ENCODE assay signal across 18 mouse cellular contexts in genomic region chr9:31538458-31539210, GRCm38 (mm10).
A peak's percentile ranks its signal among the peaks of the same experiment; 100 is the strongest.
DNase-seq lines count a peak whose midpoint lies in the region; ATAC-seq lines count a peak whose summit lies in the region.
"Had no signal": no experiment of that assay in that cellular context is flagged by ENCODE, and none has a peak within 500 bp of the region (broad histone marks: within the 10 kb centered on the region; RNA-seq: fewer than 3 reads in every experiment).

No protein-coding gene starts in this region.

- no peak overlapping the region for H3K4me2 ChIP-seq in liver, embryonic 13.5 days
- H3K4me2 ChIP-seq in stomach, embryonic 16.5 days (ENCODE audit: low read depth, low read length), result no peak overlapping the region
- H3K4me2 ChIP-seq: heart, embryonic 15.5 days; limb, embryonic 13.5 days had no signal

- 63% methylated on average over 11 of the region's 11 CpGs for WGBS in liver, embryonic 13.5 days (ENCODE audit: insufficient replicate concordance)
- WGBS in stomach, embryonic 16.5 days, result 62% methylated on average over 11 of the region's 11 CpGs

- no peaks in the 10 kb centered on the region for H3K9me3 ChIP-seq in liver, embryonic 13.5 days (replicated peaks)
- no peaks in the 10 kb centered on the region for H3K9me3 ChIP-seq in stomach, embryonic 16.5 days (replicated peaks; ENCODE audit: control insufficient read depth, low read length)
- H3K9me3 ChIP-seq: heart, embryonic 15.5 days; hindbrain, embryonic 10.5 days; limb, embryonic 13.5 days had no signal

- no peaks in the 10 kb centered on the region for H3K4me1 ChIP-seq in liver, embryonic 13.5 days (replicated peaks)
- H3K4me1 ChIP-seq in stomach, embryonic 16.5 days (ENCODE audit: control insufficient read depth, insufficient read depth, low read length), result no peaks in the 10 kb centered on the region
- H3K4me1 ChIP-seq: heart, embryonic 15.5 days; hindbrain, embryonic 10.5 days; limb, embryonic 13.5 days had no signal

- no peak overlapping the region; the same call in 1 of the 2 replicates for H3K27ac ChIP-seq in liver, embryonic 13.5 days
- H3K27ac ChIP-seq in stomach, embryonic 16.5 days (ENCODE audit: low read length), result peak overlapping the region; percentile 53
- H3K27ac ChIP-seq: heart, embryonic 15.5 days; hindbrain, embryonic 10.5 days; limb, embryonic 13.5 days had no signal

- no peaks in the 10 kb centered on the region for H3K27me3 ChIP-seq in liver, embryonic 13.5 days
- no peaks in the 10 kb centered on the region for H3K27me3 ChIP-seq in stomach, embryonic 16.5 days (ENCODE audit: control insufficient read depth, insufficient read depth, low read length)
- H3K27me3 ChIP-seq: heart, embryonic 15.5 days had no signal

- H3K4me3 ChIP-seq in liver, embryonic 13.5 days (replicated peaks), result no peak overlapping the region
- no peak overlapping the region for H3K4me3 ChIP-seq in stomach, embryonic 16.5 days (replicated peaks; ENCODE audit: low read length)
- H3K4me3 ChIP-seq: erythroblast, embryonic 14.5 days; heart, embryonic 15.5 days; hindbrain, embryonic 10.5 days; limb, embryonic 13.5 days had no signal

- peak; percentile 40 for DNase-seq in kidney, adult 18-20 months
- DNase-seq in kidney, postnatal 10 days, result no peak
- peak; percentile 34 for DNase-seq in kidney, postnatal 14 days
- DNase-seq in liver, embryonic 13.5 days, result no peak
- DNase-seq in urinary bladder, adult 2 months (ENCODE audit: low spot score), result no peak
- no peak for DNase-seq in right cerebral cortex, postnatal 25 days
- DNase-seq: adrenal gland, adult 8-10 months; cerebellum, adult 18-20 months; heart, adult 18-20 months; lung, postnatal 14 days; thymus, adult 18-20 months had no signal

- peak; percentile 64 for ATAC-seq in liver, embryonic 13.5 days (ENCODE audit: low read depth)
- peak; percentile 86 for ATAC-seq in stomach, embryonic 16.5 days (ENCODE audit: insufficient read depth, low FRiP score)
- ATAC-seq in granulocyte monocyte progenitor cell, adult 5-6 weeks (replicated peaks; ENCODE audit: poor library complexity, severe bottlenecking), result no peak
- ATAC-seq: forebrain, embryonic 16.5 days had no signal

- H3K36me3 ChIP-seq in liver, embryonic 13.5 days, result no peaks in the 10 kb centered on the region
- no peaks in the 10 kb centered on the region for H3K36me3 ChIP-seq in stomach, embryonic 16.5 days (ENCODE audit: control insufficient read depth, insufficient read depth, low read length)
- H3K36me3 ChIP-seq: heart, embryonic 15.5 days; hindbrain, embryonic 10.5 days; limb, embryonic 13.5 days had no signal

- no peak overlapping the region for H3K9ac ChIP-seq in liver, embryonic 13.5 days
- no peak overlapping the region for H3K9ac ChIP-seq in stomach, embryonic 16.5 days (ENCODE audit: low read length)
- H3K9ac ChIP-seq: heart, embryonic 15.5 days; limb, embryonic 13.5 days had no signal

Comparison
In these comparisons a context has a peak if more than half of its experiments do, and no peak if none do; other contexts are left out.
1. DNase-seq: peak in kidney, adult 18-20 months (single experiment) and kidney, postnatal 14 days (single experiment); none in kidney, postnatal 10 days (single experiment), liver, embryonic 13.5 days (single experiment), urinary bladder, adult 2 months (single experiment) and right cerebral cortex, postnatal 25 days (single experiment).